Mouse (Mus musculus) liver, adult 2 months (tissue): ENCODE results near the gene Gm26992. TPM values are rescaled to one million over a fixed set of nuclear protein-coding genes. Genes with fewer than 3 reads are reported as not detected.

Experiments
- DNase-seq: peaks from one replicate; pipeline ENCODE4 v3.0.0-alpha.2; 2011; ENCODE audit warnings: low read depth, low spot score; ENCODE audit errors: extremely low read depth
- H3K27ac ChIP-seq: fragments of 200-500 bp; replicated peaks from 2 replicates; pipeline ENCODE4 v1.5.1; 2012; ENCODE audit warnings: low read depth, mild to moderate bottlenecking, control low read depth, inconsistent platforms, low read length; ENCODE audit not compliant: insufficient read depth
- H3K27me3 ChIP-seq: fragments of 200-500 bp; 2 replicates; pipeline ENCODE4 v1.6.1; 2012; ENCODE audit warnings: mild to moderate bottlenecking, moderate library complexity, low read length, inconsistent platforms; ENCODE audit not compliant: control insufficient read depth, insufficient read depth
- H3K36me3 ChIP-seq: fragments of 200-500 bp; 2 replicates; pipeline ENCODE4 v1.6.1; 2012; ENCODE audit warnings: low read length, inconsistent platforms; ENCODE audit not compliant: control insufficient read depth, insufficient read depth
- H3K4me1 ChIP-seq: fragments of 200-500 bp; 2 replicates; pipeline ENCODE4 v1.6.1; 2011; ENCODE audit warnings: low read length; ENCODE audit not compliant: control insufficient read depth, insufficient read depth
- H3K4me3 ChIP-seq: fragments of 200-500 bp; 2 replicates; pipeline ENCODE4 v1.5.1; 2011; ENCODE audit warnings: low read depth, mild to moderate bottlenecking, control low read depth, low read length, moderate library complexity; ENCODE audit not compliant: insufficient read depth
- H3K79me2 ChIP-seq: fragments of 200-500 bp; 2 replicates; pipeline ENCODE4 v1.6.1; 2012; ENCODE audit warnings: inconsistent platforms, mild to moderate bottlenecking, low read length, moderate library complexity; ENCODE audit not compliant: control insufficient read depth, insufficient read depth
- H3K9ac ChIP-seq: fragments of 200-500 bp; 2 replicates; pipeline ENCODE4 v1.6.1; 2012; ENCODE audit warnings: low read depth, mild to moderate bottlenecking, control low read depth, inconsistent platforms, low read length
- CTCF ChIP-seq: fragments of 200-500 bp; IDR thresholded peaks from 2 replicates; pipeline ENCODE4 v1.5.1; 2011; ENCODE audit warnings: low read depth, low read length, control low read depth
- POLR2A ChIP-seq: fragments of 200-500 bp; IDR thresholded peaks from 2 replicates; pipeline ENCODE4 v1.6.1; 2011; ENCODE audit warnings: low read length, control low read depth; ENCODE audit not compliant: insufficient read depth; ENCODE audit errors: extremely low read depth
- WGBS: fragments of 180-500 bp; shearing (Covaris S2); methylation state at CpG from one replicate; pipeline ENCODE4 v1.1.7; 2018; 5-methylcytosine and 5-hydroxymethylcytosine counted together
- polyA plus RNA-seq: library from polyadenylated mRNA; depleted of rRNA; stranded (reverse); fragments of >200 nt; gene quantifications from 2 replicates; pipeline ENCODE4 v1.2.3, GENCODE M21; 2012
- total RNA-seq: library from RNA; depleted of rRNA; stranded (reverse); fragments of >200 nt; gene quantifications from 2 replicates; pipeline ENCODE4 v1.2.3, GENCODE M21; 2014

Gene Gm26992
- total and polyA plus RNA-seq, 2 experiments = not detected

DNA sequence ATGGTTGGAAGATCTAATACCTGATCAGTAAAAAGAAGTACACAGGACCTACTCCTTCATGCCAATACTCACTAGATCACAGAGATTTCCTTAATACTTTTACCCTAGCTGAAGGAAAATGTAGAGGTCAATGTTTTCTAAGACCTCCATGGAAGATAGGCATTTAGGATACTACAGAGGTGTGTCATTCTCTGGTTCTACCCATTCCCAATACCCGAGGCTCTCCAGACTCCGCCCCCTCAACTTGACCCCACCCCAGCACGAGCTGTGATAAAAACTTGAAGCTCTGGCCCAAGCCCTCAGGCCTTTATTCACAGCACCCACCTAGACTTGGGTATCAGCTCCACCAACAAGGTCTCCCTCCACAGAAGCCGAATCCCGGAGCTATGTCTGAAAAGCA lies 7.6 kb upstream of the Gm26992 start, which contains the start of gene Tsx:
Tsx (plus strand) TSS at position 301 of the 400 bp plus-strand sequence.
- 86% methylated on average over 5 of the region's 5 CpGs for WGBS
- Histone ChIP-seq H3K36me3 (no peaks in the 10 kb centered on the region), H3K4me3 (no peak within 1 kb of the TSS), H3K79me2 (no peaks in the 10 kb centered on the region), H3K27ac (no peak within 1 kb of the TSS), H3K27me3 (no peaks in the 10 kb centered on the region), H3K9ac (no peak within 1 kb of the TSS), H3K4me1 (no peaks in the 10 kb centered on the region)
- DNase-seq = no peak
- TF ChIP-seq CTCF = no peak
- TF ChIP-seq POLR2A = no peak

DNA sequence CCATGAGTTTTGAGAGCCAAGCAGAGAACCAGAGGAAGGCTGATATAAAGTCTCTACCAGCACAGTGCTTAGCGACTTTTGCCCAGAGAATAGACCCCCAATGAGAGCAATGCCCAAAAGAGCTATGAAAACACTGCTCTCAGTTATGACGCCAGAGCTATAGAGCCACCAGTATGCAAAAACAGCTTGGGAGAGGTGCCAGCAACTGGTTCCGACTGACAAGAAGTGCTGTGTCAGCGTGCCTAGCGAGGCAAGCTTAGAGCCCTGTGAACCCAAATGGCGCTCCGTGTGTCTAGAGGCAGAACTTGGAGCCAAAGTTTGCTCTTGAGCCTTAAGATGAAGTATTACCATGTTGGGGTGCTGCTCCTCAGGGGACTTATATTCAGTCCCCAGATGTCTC lies 5.9 kb downstream of the Gm26992 start:
- no peak for TF ChIP-seq CTCF
- TF ChIP-seq POLR2A = no peak
- H3K9ac ChIP-seq = no peak overlapping the region
- WGBS = 86% methylated on average over 7 of the region's 7 CpGs
- H3K4me1 ChIP-seq = no peaks in the 10 kb centered on the region
- no peak for DNase-seq
- H3K36me3 ChIP-seq = no peaks in the 10 kb centered on the region
- no peak overlapping the region for H3K27ac ChIP-seq
- no peaks in the 10 kb centered on the region for H3K79me2 ChIP-seq
- H3K4me3 ChIP-seq = no peak overlapping the region
- no peaks in the 10 kb centered on the region for H3K27me3 ChIP-seq

DNA sequence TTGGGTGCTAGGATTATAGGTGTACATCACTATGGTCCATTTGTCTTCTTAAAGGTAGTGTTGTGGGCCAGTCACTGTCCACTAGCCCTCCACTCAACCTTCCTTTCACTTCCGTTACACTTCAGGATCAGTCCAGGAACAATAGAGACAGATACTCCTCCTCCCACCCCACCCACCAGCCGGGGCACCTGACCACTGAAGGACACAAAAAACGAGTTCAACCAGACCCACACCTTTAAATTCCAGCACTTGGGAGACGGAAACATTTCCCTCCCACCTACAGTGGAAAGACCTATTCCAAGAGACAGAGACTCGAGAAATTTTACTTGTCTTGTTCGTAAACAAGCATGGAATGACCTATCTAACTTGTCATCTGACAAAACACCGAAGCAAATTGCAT lies 10.5 kb downstream of the Gm26992 start:
- Histone ChIP-seq H3K27ac (no peak overlapping the region), H3K79me2 (no peaks in the 10 kb centered on the region), H3K9ac (no peak overlapping the region), H3K36me3 (no peaks in the 10 kb centered on the region), H3K27me3 (no peaks in the 10 kb centered on the region), H3K4me1 (no peaks in the 10 kb centered on the region), H3K4me3 (no peak overlapping the region)
- no peak for TF ChIP-seq POLR2A
- TF ChIP-seq CTCF = no peak
- DNase-seq = no peak
- WGBS = 75% methylated on average over 7 of the region's 7 CpGs

DNA sequence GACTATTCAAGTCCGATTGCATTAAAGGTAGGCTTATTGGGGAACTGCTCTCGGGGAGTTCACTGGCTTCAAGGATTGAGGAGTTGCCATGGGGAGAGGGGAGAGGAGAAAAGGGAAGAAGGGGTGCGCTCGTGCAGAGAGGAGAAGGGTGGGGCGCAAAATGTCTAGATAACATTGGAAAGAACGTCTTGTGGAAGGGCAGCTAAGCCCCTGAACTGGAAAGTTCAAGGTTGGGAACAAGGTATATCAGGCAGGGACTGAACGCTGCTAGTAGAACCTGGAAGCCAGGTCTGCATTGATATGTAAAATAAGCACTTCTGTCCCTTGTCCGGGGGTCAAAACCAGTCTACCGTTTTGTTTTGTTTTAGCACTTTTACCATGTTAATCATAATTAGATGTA lies 16.2 kb downstream of the Gm26992 start:
- Histone ChIP-seq H3K27me3 (no peaks in the 10 kb centered on the region), H3K9ac (no peak overlapping the region), H3K36me3 (no peaks in the 10 kb centered on the region), H3K4me1 (no peaks in the 10 kb centered on the region), H3K4me3 (no peak overlapping the region), H3K79me2 (no peaks in the 10 kb centered on the region), H3K27ac (no peak overlapping the region)
- no peak for DNase-seq
- TF ChIP-seq CTCF (no peak), POLR2A (no peak)
- 13% methylated on average over 9 of the region's 9 CpGs for WGBS

DNA sequence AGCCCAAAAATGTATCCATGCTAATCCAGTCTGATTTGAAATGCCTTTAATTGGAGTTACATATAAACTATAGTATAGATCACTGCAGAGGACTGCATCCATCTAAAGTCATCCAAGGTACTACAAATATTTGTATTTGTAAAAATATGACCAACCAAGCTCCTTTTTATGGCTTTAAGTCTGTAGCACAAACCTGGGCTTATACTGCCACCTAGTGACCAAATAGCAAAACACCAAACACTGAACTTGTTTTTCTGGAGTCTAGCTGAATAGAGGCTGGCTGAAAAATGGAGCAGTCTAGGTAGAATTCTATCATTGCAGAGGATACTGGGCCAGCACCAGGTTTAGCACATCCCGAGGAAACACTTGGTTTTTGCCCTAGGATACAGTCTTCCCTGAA lies 19.0 kb downstream of the Gm26992 start:
- H3K79me2 ChIP-seq = no peaks in the 10 kb centered on the region
- no peaks in the 10 kb centered on the region for H3K36me3 ChIP-seq
- 0% methylated on average over 1 of the region's 1 CpGs for WGBS
- no peaks in the 10 kb centered on the region for H3K27me3 ChIP-seq
- H3K4me1 ChIP-seq = no peaks in the 10 kb centered on the region
- peak; percentile 45 for DNase-seq
- no peak overlapping the region for H3K4me3 ChIP-seq
- no peak overlapping the region for H3K27ac ChIP-seq
- TF ChIP-seq CTCF (peak; percentile 8; the same call in 1 of the 2 replicates), POLR2A (no peak)
- H3K9ac ChIP-seq = no peak overlapping the region

DNA sequence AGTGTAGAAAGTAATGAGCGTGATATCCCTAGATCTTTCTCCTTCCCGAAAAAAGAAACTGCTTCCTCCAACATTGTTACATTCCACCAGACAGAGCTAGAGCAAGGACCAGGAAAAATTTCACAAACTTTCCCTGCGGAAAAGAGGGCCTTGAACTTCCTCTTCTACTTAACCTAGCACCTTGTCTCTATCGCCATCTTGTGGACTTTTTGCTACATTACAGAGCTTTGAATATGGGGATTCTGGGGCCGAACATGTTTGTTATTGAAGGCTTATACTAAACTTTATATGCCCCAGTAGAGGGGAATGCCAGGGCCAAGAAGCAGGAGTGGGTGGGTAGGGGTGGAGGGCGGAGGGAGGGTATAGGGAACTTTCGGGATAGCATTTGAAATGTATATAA lies 21.9 kb downstream of the Gm26992 start:
- TF ChIP-seq CTCF (no peak), POLR2A (no peak)
- DNase-seq = peak; percentile 34
- Histone ChIP-seq H3K36me3 (no peaks in the 10 kb centered on the region), H3K4me3 (no peak overlapping the region), H3K27ac (no peak overlapping the region), H3K27me3 (peaks cover 6% of the 10 kb centered on the region), H3K79me2 (no peaks in the 10 kb centered on the region), H3K4me1 (peaks cover 6% of the 10 kb centered on the region; the same call in 1 of the 2 replicates), H3K9ac (no peak overlapping the region)
- WGBS = 38% methylated on average over 7 of the region's 7 CpGs
